Mouse (Mus musculus) spleen, adult 2 months (tissue): Measurements from ENCODE around the gene Eda.

ENCODE experiments used
- CTCF ChIP-seq: fragments of 200-500 bp; IDR thresholded peaks from 2 replicates; pipeline ENCODE4 v1.5.1; 2011; ENCODE audit warnings: mild to moderate bottlenecking, inconsistent platforms; ENCODE audit not compliant: insufficient read depth, insufficient read length, insufficient replicate concordance; ENCODE audit errors: extremely low read depth
- POLR2A ChIP-seq: fragments of 200-500 bp; IDR thresholded peaks from 2 replicates; pipeline ENCODE4 v1.6.1; 2011; ENCODE audit warnings: low read depth, low read length, inconsistent platforms

DNA sequence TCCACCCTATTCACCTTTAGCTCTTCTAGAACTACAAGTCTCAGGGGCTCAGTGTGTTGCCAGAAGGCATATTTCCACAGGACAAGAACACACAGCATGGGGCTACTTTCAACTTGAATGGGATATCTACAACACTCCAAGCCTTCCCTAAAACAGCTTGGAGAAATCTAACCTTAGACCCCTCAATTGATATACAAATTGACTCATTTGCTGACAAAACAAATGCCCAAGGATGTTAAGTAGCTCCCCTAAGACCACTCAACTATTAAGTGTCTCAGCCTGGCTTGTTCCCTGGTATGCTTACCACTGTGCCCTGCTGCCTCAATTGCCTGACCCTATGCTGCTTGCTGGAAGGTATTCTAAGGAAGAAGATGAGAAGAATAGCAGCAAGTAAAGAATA lies 425.5 kb downstream of the Eda start:
- TF ChIP-seq CTCF: no peak
- TF ChIP-seq POLR2A: no peak
